Mouse (Mus musculus) lung, adult 2 months (tissue): Measurements from ENCODE around the gene Erc2.

Source experiments
- CTCF ChIP-seq: fragments of 200-500 bp; IDR thresholded peaks from 2 replicates; pipeline ENCODE4 v1.5.1; 2011; ENCODE audit warnings: mild to moderate bottlenecking, low read length, control low read depth; ENCODE audit not compliant: insufficient read depth
- POLR2A ChIP-seq: fragments of 200-500 bp; IDR thresholded peaks from 2 replicates; pipeline ENCODE4 v1.6.1; 2011; ENCODE audit warnings: low read depth, mild to moderate bottlenecking, control low read depth, low read length, borderline replicate concordance; ENCODE audit errors: extremely low read depth

DNA sequence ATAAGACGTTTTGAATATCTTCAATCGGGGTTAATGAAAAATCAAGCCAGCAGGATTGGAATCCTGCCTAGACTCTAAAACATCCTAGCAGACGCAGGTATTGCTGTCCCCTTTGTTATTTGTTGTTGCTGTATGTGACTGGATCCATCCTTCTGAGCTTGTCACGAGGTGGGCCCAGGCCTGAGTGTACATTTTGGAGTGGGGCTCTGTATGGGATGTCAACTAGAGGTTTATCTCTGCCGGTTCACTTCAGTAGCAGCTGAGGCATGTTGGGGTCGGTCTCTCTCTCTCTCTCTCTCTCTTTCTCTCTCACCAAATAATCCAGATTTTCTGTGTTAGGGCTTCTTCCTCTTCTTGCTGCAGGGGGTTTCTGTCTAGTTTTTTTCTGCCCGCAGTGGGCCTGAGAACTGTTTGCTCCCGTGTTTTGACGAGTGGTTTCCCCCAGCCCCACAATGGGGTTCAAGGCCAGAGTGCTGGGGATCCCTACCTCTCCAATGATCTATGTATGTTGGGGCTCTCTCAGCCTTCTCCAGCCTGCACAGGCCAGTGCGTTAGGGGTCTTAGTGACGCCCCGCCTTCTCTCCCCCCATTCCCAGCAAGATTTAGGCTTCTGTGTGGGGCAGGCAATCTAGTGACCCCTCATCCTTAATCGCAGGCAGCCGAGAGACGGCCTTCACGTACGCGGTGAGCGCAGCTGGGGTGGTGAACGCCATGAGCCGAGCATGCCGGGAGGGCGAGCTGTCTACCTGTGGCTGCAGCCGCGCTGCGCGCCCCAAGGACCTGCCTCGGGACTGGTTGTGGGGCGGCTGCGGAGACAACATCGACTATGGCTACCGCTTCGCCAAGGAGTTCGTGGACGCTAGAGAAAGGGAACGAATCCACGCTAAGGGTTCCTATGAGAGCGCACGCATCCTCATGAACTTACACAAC, 895.7 kb downstream of the Erc2 start:
- TF ChIP-seq CTCF (no peak), POLR2A (no peak)
